ENCODE assay signal across 22 mouse cellular contexts in the genomic region with DNA sequence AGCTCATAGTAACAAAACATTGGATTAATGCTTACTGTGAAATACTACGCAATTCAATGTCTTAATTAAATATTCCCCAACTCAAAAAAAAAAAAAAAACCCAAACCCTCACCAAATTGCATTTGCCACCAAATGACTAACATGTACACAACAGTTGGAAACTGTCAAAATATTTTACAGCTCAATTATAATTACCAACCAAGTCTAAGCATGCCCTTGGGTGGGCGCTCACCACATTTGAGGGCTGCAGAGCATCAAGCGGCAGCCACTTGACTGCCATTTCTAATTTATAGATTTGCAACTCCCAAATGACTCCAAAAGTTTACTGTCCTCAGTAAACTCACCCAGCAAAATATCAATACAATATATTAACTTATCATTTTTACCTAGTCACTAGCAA.
A peak's percentile ranks its signal among the peaks of the same experiment; 100 is the strongest.
DNase-seq lines count a peak whose midpoint lies in the region; ATAC-seq and TF ChIP-seq lines count a peak whose summit lies in the region.
"Had no signal": no experiment of that assay in that cellular context is flagged by ENCODE, and none has a peak within 500 bp of the region (broad histone marks: within the 10 kb centered on the region; RNA-seq: fewer than 3 reads in every experiment).

No protein-coding gene starts in this region.

- no peak overlapping the region for H3K4me2 ChIP-seq in forebrain, embryonic 14.5 days (ENCODE audit: low read length)
- no peak overlapping the region for H3K4me2 ChIP-seq in forebrain, postnatal 0 days (ENCODE audit: low read depth)
- H3K4me2 ChIP-seq in forebrain, embryonic 16.5 days (ENCODE audit: low read length): no peak overlapping the region
- H3K4me2 ChIP-seq in forebrain, embryonic 13.5 days: no peak overlapping the region

- no peak overlapping the region for H3K4me3 ChIP-seq in forebrain, embryonic 14.5 days (ENCODE audit: low read depth, low read length)
- H3K4me3 ChIP-seq in forebrain, postnatal 0 days (ENCODE audit: low read depth, low read length): no peak overlapping the region
- H3K4me3 ChIP-seq in forebrain, embryonic 16.5 days (replicated peaks; ENCODE audit: low read length): no peak overlapping the region
- no peak overlapping the region for H3K4me3 ChIP-seq in forebrain, embryonic 13.5 days

- no peak for TF ChIP-seq CTCF in forebrain, postnatal 0 days (IDR thresholded peaks at IDR 0.05; ENCODE audit: low read depth)
- TF ChIP-seq CTCF in brain, embryonic 14.5 days (IDR thresholded peaks at IDR 0.05; ENCODE audit: borderline replicate concordance, extremely low read depth, insufficient read depth, insufficient read length): no peak

- H3K9me3 ChIP-seq in forebrain, embryonic 14.5 days (replicated peaks; ENCODE audit: control insufficient read depth, low read length): no peaks in the 10 kb centered on the region
- H3K9me3 ChIP-seq in forebrain, postnatal 0 days (ENCODE audit: low read length): no peaks in the 10 kb centered on the region
- no peaks in the 10 kb centered on the region for H3K9me3 ChIP-seq in forebrain, embryonic 16.5 days (ENCODE audit: control insufficient read depth, low read length)
- H3K9me3 ChIP-seq in forebrain, embryonic 13.5 days (replicated peaks): no peaks in the 10 kb centered on the region
- H3K9me3 ChIP-seq: G1E had no signal

- WGBS in forebrain, embryonic 14.5 days: 75% methylated on average over 3 of the region's 3 CpGs
- WGBS in forebrain, postnatal 0 days: 63% methylated on average over 3 of the region's 3 CpGs
- 71% methylated on average over 3 of the region's 3 CpGs for WGBS in forebrain, embryonic 16.5 days
- 85% methylated on average over 3 of the region's 3 CpGs for WGBS in forebrain, embryonic 13.5 days

- no peak overlapping the region for H3K27ac ChIP-seq in forebrain, embryonic 14.5 days (ENCODE audit: low read depth, low read length)
- no peak overlapping the region for H3K27ac ChIP-seq in forebrain, postnatal 0 days (ENCODE audit: low read depth, low read length)
- H3K27ac ChIP-seq in forebrain, embryonic 16.5 days (ENCODE audit: low read length): no peak overlapping the region
- no peak overlapping the region for H3K27ac ChIP-seq in forebrain, embryonic 13.5 days

- no peak overlapping the region for H3K9ac ChIP-seq in forebrain, embryonic 14.5 days (ENCODE audit: low read length)
- H3K9ac ChIP-seq in forebrain, postnatal 0 days: no peak overlapping the region
- H3K9ac ChIP-seq in forebrain, embryonic 16.5 days (replicated peaks; ENCODE audit: low read depth, low read length): no peak overlapping the region
- H3K9ac ChIP-seq in forebrain, embryonic 13.5 days: no peak overlapping the region

- no peak for TF ChIP-seq POLR2A in brain, embryonic 14.5 days (IDR thresholded peaks at IDR 0.05; ENCODE audit: borderline replicate concordance, extremely low read depth, insufficient read depth, insufficient read length, poor library complexity, severe bottlenecking)

- no peaks in the 10 kb centered on the region for H3K27me3 ChIP-seq in forebrain, embryonic 14.5 days (replicated peaks; ENCODE audit: control insufficient read depth, insufficient read depth, low read length)
- no peaks in the 10 kb centered on the region for H3K27me3 ChIP-seq in forebrain, postnatal 0 days (ENCODE audit: insufficient read depth, low read length)
- H3K27me3 ChIP-seq in forebrain, embryonic 16.5 days (replicated peaks; ENCODE audit: control insufficient read depth, insufficient read depth, low read length): no peaks in the 10 kb centered on the region
- no peaks in the 10 kb centered on the region for H3K27me3 ChIP-seq in forebrain, embryonic 13.5 days
- H3K27me3 ChIP-seq: CH12.LX, Patski had no signal

- no peaks in the 10 kb centered on the region for H3K4me1 ChIP-seq in forebrain, embryonic 14.5 days (ENCODE audit: control insufficient read depth, insufficient read depth, low read length)
- no peaks in the 10 kb centered on the region for H3K4me1 ChIP-seq in forebrain, postnatal 0 days (ENCODE audit: insufficient read depth)
- H3K4me1 ChIP-seq in forebrain, embryonic 16.5 days (replicated peaks; ENCODE audit: control insufficient read depth, insufficient read depth, low read length): no peaks in the 10 kb centered on the region
- H3K4me1 ChIP-seq in forebrain, embryonic 13.5 days: no peaks in the 10 kb centered on the region

- peak; percentile 64 for DNase-seq in forebrain, embryonic 14.5 days (ENCODE audit: low spot score)
- DNase-seq in forebrain, postnatal 0 days: no peak
- DNase-seq in brain, embryonic 14.5 days (ENCODE audit: low read depth): peak; percentile 62
- DNase-seq in frontal cortex, postnatal 10 days (ENCODE audit: low spot score in 2 of 2): no peak
- DNase-seq: adrenal gland, adult 2 months; adrenal gland, adult 8-10 months; adrenal gland, postnatal 10 days; adrenal gland, postnatal 14 days; adrenal gland, postnatal 25 days; adrenal gland, postnatal 36 days; B cell, adult 2 months; cerebellum, adult 11 months; cerebellum, adult 11-12 months; cerebellum, adult 18-20 months; cerebellum, adult 2 months had no signal

- no peaks in the 10 kb centered on the region for H3K36me3 ChIP-seq in forebrain, embryonic 14.5 days (ENCODE audit: control insufficient read depth, insufficient read depth, low read length)
- no peaks in the 10 kb centered on the region for H3K36me3 ChIP-seq in forebrain, postnatal 0 days (ENCODE audit: insufficient read depth)
- no peaks in the 10 kb centered on the region for H3K36me3 ChIP-seq in forebrain, embryonic 16.5 days (ENCODE audit: control insufficient read depth, insufficient read depth)
- no peaks in the 10 kb centered on the region for H3K36me3 ChIP-seq in forebrain, embryonic 13.5 days (ENCODE audit: poor library complexity, severe bottlenecking)
- H3K36me3 ChIP-seq: G1E had no signal

- peak; percentile 48; the same call in 1 of the 2 replicates for ATAC-seq in forebrain, embryonic 14.5 days
- no peak for ATAC-seq in forebrain, postnatal 0 days
- ATAC-seq in forebrain, embryonic 16.5 days: peak; percentile 65; the same call in 1 of the 2 replicates
- no peak for ATAC-seq in forebrain, embryonic 13.5 days
- ATAC-seq: activated CD4-positive, CD25-positive, alpha-beta regulatory T cell, adult 4 months; CD4-positive, CD25-positive, alpha-beta regulatory T cell, adult 4 months; Patski had no signal

Comparison
In these comparisons a context has a peak if more than half of its experiments do, and no peak if none do; other contexts are left out.
1. ATAC-seq: peak in forebrain, embryonic 14.5 days (single experiment) and forebrain, embryonic 16.5 days (single experiment); none in forebrain, postnatal 0 days (single experiment) and forebrain, embryonic 13.5 days (single experiment).
2. DNase-seq: peak in forebrain, embryonic 14.5 days (single experiment) and brain, embryonic 14.5 days (single experiment); none in forebrain, postnatal 0 days (single experiment) and frontal cortex, postnatal 10 days (0 of 2).